Mouse (Mus musculus): ENCODE data around the gene Muc4. TPM values are rescaled to one million over a fixed set of nuclear protein-coding genes. Genes with fewer than 3 reads are reported as not detected.

Muc4 gene
- polyA plus RNA-seq, 2 experiments from 2014 or later = not detected

DNA sequence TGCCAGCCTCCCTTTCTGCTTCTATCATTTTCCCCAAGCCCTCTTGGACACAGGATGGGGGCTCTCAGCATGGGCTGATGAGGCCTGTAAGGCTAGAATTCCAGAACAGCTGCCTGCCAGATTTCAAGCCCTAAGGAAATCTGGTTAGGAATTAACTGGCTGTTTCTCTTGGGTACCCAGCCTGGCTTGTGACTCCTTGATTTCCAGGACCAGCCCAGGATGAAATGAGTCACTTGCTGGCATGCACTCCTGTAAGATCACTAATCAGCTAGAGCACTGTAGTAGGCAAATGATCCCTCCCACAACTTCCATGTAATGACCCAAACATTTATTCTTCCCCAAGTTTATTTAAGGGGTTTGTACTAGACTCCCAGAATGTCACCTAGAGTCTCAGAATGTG, 7.4 kb upstream of the Muc4 start:
- no peak for ATAC-seq

- no peak for ATAC-seq
These were observed 7.0 kb upstream of the Muc4 start for GRCm38 (mm10) chr16:32728730-32729129.

- no peak for ATAC-seq
These were observed 2.5 kb upstream of the Muc4 start for GRCm38 (mm10) chr16:32733213-32733612.

GRCm38 (mm10) chr16:32736022-32736421, 336 bp downstream of the Muc4 start:
- no peak for ATAC-seq

GRCm38 (mm10) chr16:32740003-32740663, 4.4 kb downstream of the Muc4 start:
- no peak for ATAC-seq

DNA sequence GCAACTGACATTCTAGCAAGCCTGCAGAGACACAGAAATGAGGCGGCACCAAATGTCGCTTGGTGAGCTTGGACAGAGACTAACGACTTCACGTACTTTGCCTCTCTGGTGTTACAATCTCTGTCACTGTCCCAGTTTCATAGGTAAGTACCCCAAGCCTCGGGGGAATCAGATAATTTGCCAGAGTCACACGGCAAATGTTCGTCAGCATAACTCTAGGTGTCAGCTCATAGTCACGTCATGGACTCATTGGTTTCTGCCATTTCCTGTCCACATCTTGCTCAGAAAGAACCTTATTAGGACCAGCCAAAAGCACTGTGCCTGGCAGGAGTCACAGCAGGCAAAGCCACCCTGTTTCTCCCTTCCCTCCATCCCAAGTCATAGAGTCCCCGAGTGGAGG, 5.7 kb downstream of the Muc4 start:
- no peak for ATAC-seq

DNA sequence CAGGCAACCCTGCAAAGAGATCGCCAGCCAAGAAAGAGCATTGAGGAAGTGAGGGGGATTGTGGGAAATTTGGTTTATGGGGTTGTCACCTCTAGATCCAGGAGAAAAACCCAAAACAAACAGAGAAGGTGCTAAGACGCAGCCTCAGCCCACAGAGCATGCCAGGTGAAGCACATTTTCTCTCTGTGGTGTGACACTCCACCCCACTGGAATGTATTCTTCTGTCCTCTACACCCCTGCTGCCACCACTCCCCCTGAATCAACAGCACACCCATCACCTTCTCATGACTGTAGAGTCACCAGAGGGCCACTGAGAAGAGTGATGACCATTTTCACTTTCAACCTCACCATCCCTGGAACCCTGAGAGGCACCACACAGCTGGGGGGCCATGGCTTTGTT, 7.0 kb downstream of the Muc4 start:
- ATAC-seq = no peak

GRCm38 (mm10) chr16:32745852-32746251, 10.2 kb downstream of the Muc4 start:
- ATAC-seq = no peak

- ATAC-seq = peak; percentile 93
These were observed 14.8 kb downstream of the Muc4 start for GRCm38 (mm10) chr16:32750242-32751127.

DNA sequence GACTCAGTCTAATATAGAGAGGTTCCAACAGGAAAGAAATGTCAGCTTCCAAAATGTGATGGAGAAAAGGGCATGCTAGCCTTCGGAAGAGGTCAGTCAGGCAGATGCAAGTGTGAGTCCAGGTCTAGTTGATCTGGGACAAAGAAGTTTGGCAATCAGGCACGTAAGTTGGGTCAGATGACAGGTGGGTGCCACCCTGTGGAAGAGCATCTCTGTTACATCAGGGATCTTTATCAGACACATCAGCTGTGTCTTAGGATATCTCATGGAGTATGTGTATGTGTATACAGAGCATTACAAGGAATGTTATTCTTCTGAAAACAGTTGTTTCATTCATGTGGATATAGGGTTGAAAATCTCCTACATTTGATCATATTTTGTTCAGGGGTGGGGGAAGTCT, 28.9 kb downstream of the Muc4 start:
- ATAC-seq = no peak

- ATAC-seq = no peak
These were observed 29.3 kb downstream of the Muc4 start for GRCm38 (mm10) chr16:32764961-32765360.

GRCm38 (mm10) chr16:32766904-32767303, 31.2 kb downstream of the Muc4 start:
- no peak for ATAC-seq

DNA sequence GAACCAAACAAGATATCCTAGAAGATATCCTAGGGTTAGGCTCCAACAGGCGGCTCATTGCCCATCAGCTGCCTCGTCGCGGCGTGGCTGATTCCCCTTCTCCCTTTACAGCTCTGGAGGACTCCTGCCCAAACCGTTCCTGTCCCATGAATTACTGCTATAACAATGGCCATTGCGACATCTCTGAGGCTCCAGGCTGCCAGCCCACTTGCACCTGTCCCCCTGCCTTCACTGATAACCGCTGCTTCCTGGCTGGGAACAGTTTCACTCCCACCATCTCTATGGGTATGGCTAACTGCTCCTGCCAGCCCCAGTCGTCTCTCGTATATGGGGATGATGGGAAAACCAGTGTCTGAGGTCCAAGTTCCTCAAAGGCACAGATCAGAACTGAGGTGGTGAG, 41.0 kb downstream of the Muc4 start:
- ATAC-seq = no peak

- no peak for ATAC-seq
These were observed 43.3 kb downstream of the Muc4 start for GRCm38 (mm10) chr16:32778956-32779355.

- ATAC-seq = no peak
These were observed 47.8 kb downstream of the Muc4 start for GRCm38 (mm10) chr16:32783324-32784062.

DNA sequence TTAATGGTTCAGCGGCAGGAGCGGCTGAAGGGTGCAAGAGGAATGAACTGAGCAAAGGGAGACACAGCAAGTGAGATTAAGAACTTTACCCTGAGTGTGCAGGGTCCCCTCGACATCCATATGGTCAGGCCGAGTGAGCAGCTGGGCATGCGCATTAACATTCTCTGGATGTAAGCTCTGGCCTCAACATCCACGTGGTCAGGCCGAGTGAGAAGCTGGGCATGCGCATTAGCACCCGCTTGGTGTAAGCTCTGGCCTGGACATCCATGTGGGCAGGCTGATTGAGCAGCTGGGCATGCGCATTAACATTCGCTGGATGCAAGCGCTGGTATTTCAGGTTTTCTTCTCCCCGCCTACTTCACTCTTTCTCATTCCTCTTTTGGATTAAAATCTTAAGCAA, 49.2 kb downstream of the Muc4 start:
- no peak for ATAC-seq

DNA sequence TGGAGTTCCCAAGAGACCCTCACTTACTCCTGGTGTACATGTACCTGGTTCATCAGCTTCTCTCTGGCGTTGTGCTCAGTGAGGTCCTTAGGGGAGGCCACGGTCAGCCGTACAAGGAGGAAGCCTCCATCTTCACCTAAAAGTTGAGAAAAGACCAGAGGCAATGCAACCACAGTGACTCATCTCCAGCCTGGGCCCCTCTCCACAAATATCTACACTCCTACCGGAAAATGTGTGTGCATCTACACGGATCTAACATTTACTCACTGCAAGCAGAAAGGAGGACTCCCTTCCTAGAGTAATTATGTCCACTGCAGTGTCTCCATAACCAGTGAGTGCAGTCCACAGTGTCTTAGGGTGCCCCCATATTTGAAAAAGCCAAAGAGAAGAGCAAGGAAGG, 54.4 kb downstream of the Muc4 start:
- ATAC-seq = no peak

DNA sequence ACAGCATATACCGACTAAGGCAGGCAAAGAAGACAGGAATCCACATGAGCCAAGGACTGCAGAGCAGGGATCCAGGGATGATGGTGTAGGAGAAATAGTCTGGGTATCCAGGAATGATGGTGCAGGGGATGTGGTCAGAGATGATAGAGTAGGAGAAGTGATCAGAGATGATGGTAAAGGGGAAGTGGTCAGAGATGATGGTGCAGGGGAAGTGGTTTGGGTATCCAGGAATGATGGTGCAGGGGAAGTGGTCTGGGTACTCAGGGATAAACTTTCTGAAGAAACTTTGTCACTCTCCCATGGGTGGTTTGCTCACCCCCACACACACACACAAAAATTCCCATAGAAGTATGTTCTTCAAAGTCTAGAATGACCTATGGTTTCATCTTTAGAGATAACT, 59.5 kb downstream of the Muc4 start:
- ATAC-seq = no peak

GRCm38 (mm10) chr16:32796676-32797425, 61.2 kb downstream of the Muc4 start:
- no peak for ATAC-seq

GRCm38 (mm10) chr16:32797426-32797689, 61.7 kb downstream of the Muc4 start, which contains the start of gene Muc20:
TSS of gene Muc20 (minus strand) at chr16:32797435.
- ATAC-seq = no peak

- no peak for ATAC-seq
These were observed 67.7 kb downstream of the Muc4 start for GRCm38 (mm10) chr16:32803252-32803853.

- no peak for ATAC-seq
These were observed 68.2 kb downstream of the Muc4 start for GRCm38 (mm10) chr16:32803901-32804300.

Data from activated CD4-positive, CD25-positive, alpha-beta regulatory T cell, adult 4 months (primary cell).